Mouse (Mus musculus) heart, postnatal 25 days (tissue): ENCODE data around the gene Actg1. TPM values are rescaled to one million over a fixed set of nuclear protein-coding genes. Genes with fewer than 3 reads are reported as not detected.

Experiments
- DNase-seq: peaks from one replicate; pipeline ENCODE4 v3.0.0; 2022; ENCODE audit warnings: low spot score
- intact Hi-C: fragments of 180-260 bp; cut with DNase I; formaldehyde crosslinking; loops from one replicate; pipeline ENCODE4 v1.15.1; 2025
- total RNA-seq, 2 experiments: library from RNA; stranded (reverse); gene quantifications; 2 replicates each; pipeline ENCODE4 v1.2.3; 2021

Gene Actg1
- total RNA-seq, 2 experiments from 2014 or later = 282 to 346 TPM

- intact Hi-C loops = no loop called here
- peak; percentile 89 for DNase-seq
These were observed 32.3 kb downstream of the Actg1 start for GRCm38 (mm10) chr11:120315832-120316689.

- intact Hi-C loops = no loop called here
- DNase-seq = no peak
These were observed 33.0 kb downstream of the Actg1 start for GRCm38 (mm10) chr11:120315416-120315761.

- intact Hi-C loops = no loop called here
- no peak for DNase-seq
These were observed 33.5 kb downstream of the Actg1 start for GRCm38 (mm10) chr11:120314721-120315415.

DNA sequence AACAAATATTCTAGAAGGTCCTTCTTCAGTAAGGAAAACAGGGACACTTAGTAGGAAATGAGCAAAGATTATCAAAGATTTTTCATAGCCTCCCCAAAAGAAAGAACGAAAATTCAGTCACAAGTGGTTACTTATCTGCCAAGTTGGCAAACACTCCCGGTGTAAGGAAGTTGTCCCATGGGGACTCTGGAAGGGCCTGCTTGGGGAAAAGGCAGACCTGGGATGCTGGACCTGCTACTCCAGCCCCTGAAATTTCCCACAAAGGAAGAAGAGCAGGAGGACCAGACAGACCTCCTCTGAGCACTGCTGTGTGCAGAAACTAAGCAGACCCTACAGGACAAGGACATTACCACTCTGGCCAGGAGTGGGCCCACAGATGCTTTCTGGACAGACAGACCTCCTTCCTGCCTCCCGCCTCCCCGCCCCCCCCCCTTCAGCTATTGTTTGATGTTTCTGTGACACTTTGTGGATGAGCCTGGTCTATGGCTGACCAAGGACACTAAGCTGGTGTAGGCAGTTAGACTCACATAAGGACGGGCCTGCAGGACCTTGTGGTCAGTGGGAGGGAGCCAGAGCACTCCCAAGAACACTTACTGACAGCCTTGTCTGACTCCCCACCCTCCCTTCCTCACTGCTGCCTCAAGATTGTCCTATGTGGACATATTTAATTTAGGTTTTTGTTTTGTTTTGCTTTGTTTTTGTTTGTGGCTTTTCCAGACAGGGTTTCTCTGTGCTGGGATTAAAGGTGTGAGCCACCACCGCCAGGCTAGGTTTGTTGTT lies 34.2 kb downstream of the Actg1 start:
- DNase-seq = no peak
- intact Hi-C loops = no loop called here

- intact Hi-C loops = no loop called here
- no peak for DNase-seq
These were observed 36.3 kb downstream of the Actg1 start for GRCm38 (mm10) chr11:120312069-120312468.

DNA sequence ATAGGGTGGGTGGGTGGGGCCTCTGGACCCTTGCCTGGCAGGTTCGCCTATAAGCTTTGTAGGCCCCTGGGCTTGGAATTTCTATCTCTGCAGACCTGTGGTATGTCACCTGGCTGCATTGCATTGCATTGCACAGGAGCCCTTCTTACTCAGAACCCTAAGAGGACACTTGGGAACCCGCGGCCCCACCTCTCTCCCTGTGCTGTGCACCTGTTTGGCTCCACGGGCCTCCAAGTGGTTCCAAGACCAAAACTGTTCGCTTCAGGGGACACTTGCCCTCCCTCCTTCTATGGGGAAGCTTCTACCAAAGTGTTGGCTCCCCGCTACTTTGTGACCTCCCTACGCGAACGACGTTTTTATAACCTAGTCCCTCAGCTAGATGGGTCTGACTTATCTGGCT lies 36.8 kb downstream of the Actg1 start:
- intact Hi-C loops = no loop called here
- DNase-seq = no peak

DNA sequence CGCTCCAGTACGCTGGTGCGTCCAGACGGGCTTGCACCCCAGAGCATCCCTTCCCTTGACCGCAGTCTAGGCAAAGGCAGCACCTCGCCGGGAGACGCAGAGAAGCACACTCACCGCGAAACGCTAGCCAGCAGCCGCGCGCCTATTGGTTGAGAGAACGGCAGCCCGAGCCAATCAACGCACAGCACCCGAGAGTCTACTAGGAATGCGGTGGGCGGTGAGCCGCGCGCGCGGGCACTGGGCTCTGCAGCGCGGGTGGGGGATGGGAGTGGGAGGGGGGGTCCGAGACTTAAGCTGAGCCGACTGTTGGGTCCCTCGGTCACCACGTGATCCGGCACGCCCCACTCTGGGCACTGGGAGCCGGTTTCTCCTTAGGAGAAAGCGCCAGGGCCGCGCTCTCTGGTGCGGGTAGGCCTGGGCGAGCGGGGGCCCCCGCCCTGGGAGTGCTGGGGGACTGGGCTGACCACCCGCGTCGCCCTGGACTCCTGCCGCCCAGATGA lies 37.5 kb downstream of the Actg1 start:
- intact Hi-C loops = no loop called here
- peak; percentile 85 for DNase-seq

DNA sequence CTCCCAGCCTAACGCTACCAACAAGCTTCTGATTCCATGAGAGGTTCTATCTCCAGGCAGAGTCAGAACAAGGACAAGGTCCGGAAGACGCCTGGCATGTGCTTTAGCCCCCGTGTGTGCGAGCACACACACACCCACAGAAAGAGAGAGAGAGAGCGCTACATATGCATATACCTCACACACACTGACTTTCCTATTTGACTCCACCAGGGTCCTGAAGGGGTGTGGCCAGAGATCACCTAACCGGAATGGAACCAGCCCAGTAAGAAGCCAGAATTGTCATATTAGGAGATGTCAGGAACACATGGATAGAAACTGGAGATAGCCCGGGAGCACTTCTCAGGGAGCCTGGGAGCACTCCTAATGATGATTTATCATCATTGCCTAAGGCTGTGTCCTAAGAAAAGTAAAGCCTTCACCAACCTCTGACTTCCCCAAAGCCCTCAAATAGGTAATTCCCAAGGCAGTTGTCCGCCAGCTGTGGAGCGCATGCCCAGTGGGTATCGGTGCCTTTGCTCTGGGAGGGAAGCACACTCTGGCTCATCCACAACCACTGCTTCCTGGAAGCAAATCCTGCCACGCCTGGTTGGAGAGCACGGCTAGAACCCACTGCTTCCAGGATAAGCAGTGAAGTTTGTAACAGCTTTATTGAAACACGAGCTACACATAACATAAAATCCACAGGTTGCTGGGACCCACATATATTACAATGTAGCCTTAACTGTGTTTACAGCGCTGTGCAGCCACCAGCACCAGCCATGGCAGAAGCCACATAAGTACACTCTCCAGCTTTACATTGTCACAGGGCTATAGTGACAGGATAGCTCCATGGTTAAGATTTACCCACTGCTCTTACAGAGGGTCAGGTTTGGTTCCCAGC lies 39.7 kb downstream of the Actg1 start:
- DNase-seq = no peak
- intact Hi-C loops = no loop called here

DNA sequence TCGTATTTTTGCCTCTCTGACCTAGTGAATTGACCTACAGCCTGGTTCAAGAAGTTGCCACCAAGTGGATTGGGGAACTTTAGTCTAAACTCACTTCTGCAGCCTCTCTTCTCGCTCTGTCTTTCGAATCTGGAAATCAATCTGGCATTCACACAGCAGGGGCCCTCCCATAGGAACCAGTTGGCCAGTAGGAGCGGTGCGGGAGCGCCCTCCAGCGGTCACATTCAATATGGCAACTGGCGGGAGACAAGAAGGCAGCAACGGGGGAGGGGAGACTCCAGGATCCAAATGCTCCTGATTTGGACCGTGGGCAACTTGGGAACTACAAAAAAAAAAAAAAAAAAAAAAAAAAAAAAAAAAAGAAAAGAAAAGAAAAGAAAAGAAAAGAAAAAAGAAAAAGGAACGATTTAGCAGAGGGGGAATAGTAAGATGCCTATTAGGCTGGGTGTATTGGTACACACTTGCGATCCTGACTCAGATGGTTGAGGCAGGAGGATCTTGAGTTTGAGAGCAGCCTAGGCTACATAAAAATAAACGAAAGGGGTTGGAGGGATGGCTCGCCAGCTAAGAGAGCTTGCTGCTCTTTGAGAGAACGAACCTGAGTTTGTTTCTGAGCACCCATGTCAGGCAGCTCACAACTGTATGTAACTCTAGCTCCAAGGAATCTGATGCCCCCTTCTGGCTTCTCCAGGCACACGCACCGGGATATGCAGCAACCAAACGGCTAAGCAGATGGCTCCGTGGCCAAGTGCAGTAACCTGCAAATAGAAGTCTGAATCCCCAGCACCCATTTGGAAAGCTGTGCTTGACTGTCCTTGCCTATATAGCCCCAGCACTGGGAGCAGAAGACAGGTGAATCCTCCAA lies 40.5 kb downstream of the Actg1 start:
- peak; percentile 86 for DNase-seq
- intact Hi-C loops = loop anchor here (1.0 to 2.0 kb wide), 4 partner anchors 43 to 196 kb away; no protein-coding TSS in a partner anchor

GRCm38 (mm10) chr11:120307132-120307413 lies 41.3 kb downstream of the Actg1 start:
- intact Hi-C loops = loop anchor here (1.0 to 2.0 kb wide), 4 partner anchors 42 to 196 kb away; no protein-coding TSS in a partner anchor
- no peak for DNase-seq

- no peak for DNase-seq
- intact Hi-C loops = loop anchor here (1.0 to 2.0 kb wide), 4 partner anchors 42 to 195 kb away; no protein-coding TSS in a partner anchor
These were observed 41.8 kb downstream of the Actg1 start for GRCm38 (mm10) chr11:120306366-120307131.

DNA sequence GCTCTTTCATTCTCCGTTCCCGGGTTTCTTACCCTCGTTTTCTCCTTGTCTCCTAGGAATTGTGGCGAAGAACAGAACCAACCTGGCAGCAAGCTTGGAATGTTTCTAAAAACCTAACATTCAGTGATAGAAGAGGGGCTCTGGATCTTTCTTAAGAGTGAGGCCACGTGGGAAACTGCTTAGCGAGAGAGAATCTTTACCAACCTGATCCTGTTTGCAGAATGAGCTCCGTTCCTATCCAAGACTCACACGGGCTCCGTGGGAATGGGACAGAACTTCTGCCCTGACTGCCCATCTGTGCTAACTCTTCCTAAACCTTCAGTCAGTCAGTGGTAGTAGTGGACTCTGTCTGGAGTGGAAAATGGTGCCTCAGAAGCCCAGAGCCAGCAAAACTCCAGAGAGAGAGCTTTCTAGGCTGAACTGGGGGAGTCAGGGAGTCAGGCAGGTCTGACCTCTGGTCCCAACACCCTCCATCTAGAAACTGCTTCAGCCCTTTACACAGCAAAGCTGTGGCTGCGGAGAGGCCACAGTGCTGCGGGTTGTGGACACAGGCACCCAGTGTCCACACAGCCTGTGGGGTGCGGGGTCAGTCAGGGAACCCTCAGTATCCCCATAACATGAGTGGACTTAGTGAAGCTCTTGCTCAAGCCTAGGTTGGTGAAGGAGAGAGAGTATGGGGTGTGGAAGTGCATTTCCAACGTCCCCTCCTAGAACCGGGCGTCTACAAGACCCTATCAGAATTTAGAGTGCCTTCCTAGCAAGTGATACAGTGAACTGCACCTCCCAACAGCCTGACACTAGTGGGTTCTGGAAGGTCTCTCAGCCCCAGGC lies 42.6 kb downstream of the Actg1 start:
- intact Hi-C loops = loop anchor here (2.0 kb wide), 2 partner anchors 41 to 71 kb away; no protein-coding TSS in a partner anchor
- DNase-seq = no peak

GRCm38 (mm10) chr11:120304886-120305534 lies 43.3 kb downstream of the Actg1 start:
- intact Hi-C loops = no loop called here
- DNase-seq = peak; percentile 85

DNA sequence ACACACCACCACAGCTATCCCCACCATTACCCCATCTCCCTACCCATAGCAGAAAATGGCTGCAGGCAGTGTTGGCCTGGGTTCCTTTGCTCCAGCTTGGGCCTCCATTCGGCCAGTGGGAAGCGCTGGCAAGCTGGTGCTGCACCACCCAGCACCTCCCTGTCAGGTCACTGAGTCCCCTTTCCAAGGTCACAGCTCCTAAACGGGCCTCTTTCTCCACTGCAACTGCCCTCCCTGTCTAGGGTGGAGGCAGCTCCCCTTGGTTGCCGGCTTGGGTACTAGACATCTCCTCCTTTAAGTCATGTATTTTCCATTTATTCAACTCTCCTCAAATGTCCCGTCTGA lies 44.0 kb downstream of the Actg1 start:
- intact Hi-C loops = no loop called here
- no peak for DNase-seq

- no peak for DNase-seq
- intact Hi-C loops = loop anchor here (2.0 kb wide), 1 partner anchor 19 kb away; no protein-coding TSS in a partner anchor
These were observed 44.6 kb downstream of the Actg1 start for GRCm38 (mm10) chr11:120303559-120304349.

DNA sequence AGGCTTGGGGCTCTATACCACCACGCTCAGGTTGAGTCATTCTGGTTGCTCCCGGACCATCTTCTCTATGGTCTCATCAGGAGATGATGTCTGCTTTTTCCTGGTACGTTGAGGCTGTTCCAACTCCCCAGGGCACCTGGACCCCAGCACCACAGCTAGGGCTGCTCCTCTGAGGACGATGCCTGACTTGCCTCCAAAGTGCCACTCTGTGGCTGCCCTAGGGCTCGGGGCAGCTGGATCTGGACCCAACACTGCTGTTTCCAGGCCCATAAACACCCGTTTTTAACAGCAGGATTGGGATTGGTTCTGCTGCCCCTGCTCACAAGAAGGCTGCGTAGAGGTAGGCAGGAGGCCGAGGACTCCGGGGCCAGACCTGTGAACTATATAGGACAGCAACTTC lies 45.2 kb downstream of the Actg1 start:
- DNase-seq = no peak
- intact Hi-C loops = loop anchor here (2.0 kb wide), 1 partner anchor 18 kb away; no protein-coding TSS in a partner anchor
